Mouse (Mus musculus): Measurements from ENCODE around the gene Cltrn. TPM values are rescaled to one million over a fixed set of nuclear protein-coding genes. Genes with fewer than 3 reads are reported as not detected.
A peak's percentile ranks its signal among the peaks of the same experiment; 100 is the strongest.

The Cltrn gene
- total and polyA plus RNA-seq, 3 experiments: 0.12 to 0.13 TPM; not detected in 1

DNA sequence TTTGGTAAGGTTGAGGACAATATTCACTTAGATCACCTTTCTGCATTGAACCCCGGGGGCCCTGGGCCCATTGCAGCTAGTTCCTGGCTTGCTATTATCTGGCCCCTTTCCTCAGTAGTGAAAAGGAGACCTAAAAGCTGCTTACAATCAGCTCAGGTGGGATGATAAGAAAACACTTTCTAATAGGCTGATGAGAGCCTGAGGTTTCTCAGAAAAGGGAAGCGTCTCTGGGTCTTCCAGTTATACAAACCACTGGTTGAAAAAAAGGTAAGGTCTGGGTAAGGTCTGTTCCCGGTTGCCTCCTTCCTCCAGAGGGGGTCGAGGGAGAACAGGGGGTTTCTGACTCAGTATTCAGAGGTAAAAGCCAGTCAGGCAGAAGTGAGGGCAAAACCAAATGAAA lies 29.6 kb upstream of the Cltrn start (continued):
- TF ChIP-seq TCF12 (IDR thresholded peaks at IDR 0.05; ENCODE audit: low read depth, low read length) (peak; percentile 59), KAT2A (conservative IDR thresholded peaks at IDR 0.05; ENCODE audit: low read depth, low read length) (no peak), HCFC1 (IDR thresholded peaks at IDR 0.05; ENCODE audit: low read depth, low read length) (0 out of 2 replicates have a peak, but pooled peaks have one; percentile 8), ZNF384 (IDR thresholded peaks at IDR 0.05; ENCODE audit: low read depth, low read length) (peak; percentile 82), MAX (IDR thresholded peaks at IDR 0.05; ENCODE audit: low read length) (no peak), MYB (IDR thresholded peaks at IDR 0.05; ENCODE audit: low read depth, low read length) (no peak), USF2 (IDR thresholded peaks at IDR 0.05; ENCODE audit: borderline replicate concordance in 1 of 2, insufficient read depth in 1 of 2, low read depth in 1 of 2, low read length in 2 of 2) (no peak), CHD1 (IDR thresholded peaks at IDR 0.05; ENCODE audit: low read depth, low read length) (no peak), MXI1 (IDR thresholded peaks at IDR 0.05; ENCODE audit: low read depth, low read length) (no peak), GABPA (IDR thresholded peaks at IDR 0.05; ENCODE audit: low read depth, low read length) (no peak), ELF1 (IDR thresholded peaks at IDR 0.05; ENCODE audit: low read depth, low read length) (no peak), CTCF (IDR thresholded peaks at IDR 0.05 in 2 of 3, conservative IDR thresholded peaks at IDR 0.05 in 1 of 3; ENCODE audit: control insufficient read depth in 1 of 3, insufficient read depth in 1 of 3, low read depth in 2 of 3, low read length in 3 of 3, poor library complexity in 1 of 3, severe bottlenecking in 1 of 3) (no peak), UBTF (IDR thresholded peaks at IDR 0.05; ENCODE audit: borderline replicate concordance, insufficient read depth, low read depth, low read length) (no peak)

DNA sequence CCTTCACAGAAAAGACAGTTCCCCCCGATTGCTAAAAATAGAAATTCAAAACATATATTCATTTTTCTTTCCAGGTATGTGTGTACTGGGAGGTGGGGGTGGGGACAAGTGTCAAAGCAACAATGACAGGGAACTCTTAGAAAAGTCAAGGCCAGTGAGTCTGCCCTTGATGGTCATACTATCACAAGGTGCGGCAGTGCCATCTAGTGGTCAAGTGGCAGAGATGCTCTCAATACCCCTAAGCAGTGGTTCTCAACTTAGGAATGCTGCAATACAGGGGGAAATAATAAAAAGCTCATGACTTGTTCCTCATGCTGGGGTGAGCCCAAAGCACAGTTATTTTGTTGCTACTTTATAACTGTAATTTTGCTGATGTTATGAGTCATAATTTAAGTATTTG lies 22.4 kb upstream of the Cltrn start:
- H3K27me3 ChIP-seq (ENCODE audit: control insufficient read depth in 1 of 2, insufficient read depth in 2 of 2, low read length in 2 of 2): no peaks in the 10 kb centered on the region
- no peak overlapping the region for H3K4me3 ChIP-seq (ENCODE audit: control insufficient read depth in 1 of 2, insufficient read depth in 1 of 2, low read depth in 2 of 2, low read length in 2 of 2)
- H3K79me2 ChIP-seq (ENCODE audit: control insufficient read depth, insufficient read depth, low read length, poor library complexity): no peaks in the 10 kb centered on the region
- H3K27ac ChIP-seq (ENCODE audit: control insufficient read depth, low read depth, low read length): no peak overlapping the region
- no peaks in the 10 kb centered on the region for H3K4me1 ChIP-seq (ENCODE audit: control insufficient read depth in 1 of 2, insufficient read depth in 2 of 2, low read length in 2 of 2)
- TF ChIP-seq NELFE (IDR thresholded peaks at IDR 0.05; ENCODE audit: low read depth, low read length): no peak
- TF ChIP-seq CTCF (IDR thresholded peaks at IDR 0.05 in 2 of 3, conservative IDR thresholded peaks at IDR 0.05 in 1 of 3; ENCODE audit: control insufficient read depth in 1 of 3, insufficient read depth in 1 of 3, low read depth in 2 of 3, low read length in 3 of 3, poor library complexity in 1 of 3, severe bottlenecking in 1 of 3): peak; percentile 87 to 95 (median 90)
- TF ChIP-seq SMC3 (IDR thresholded peaks at IDR 0.05; ENCODE audit: low read depth, low read length): peak; percentile 95
- 0 out of 2 replicates have a peak, but pooled peaks have one; percentile 12 for TF ChIP-seq GATA1 (IDR thresholded peaks at IDR 0.05; ENCODE audit: low read depth, low read length)
- 0 out of 2 replicates have a peak, but pooled peaks have one; percentile 52 for TF ChIP-seq SIN3A (IDR thresholded peaks at IDR 0.05; ENCODE audit: low read length)
- TF ChIP-seq MYC (IDR thresholded peaks at IDR 0.05; ENCODE audit: low read depth, low read length): no peak
- peak; percentile 98 for TF ChIP-seq RAD21 (IDR thresholded peaks at IDR 0.05; ENCODE audit: low read depth, low read length)
- TF ChIP-seq ZC3H11A (IDR thresholded peaks at IDR 0.05; ENCODE audit: low read depth, low read length): peak; percentile 95
- H3K9me3 ChIP-seq (replicated peaks; ENCODE audit: insufficient read depth, low read length): no peaks in the 10 kb centered on the region
- DNase-seq (ENCODE audit: low read depth, low spot score): peak; percentile 93
- no peak overlapping the region for H3K9ac ChIP-seq (ENCODE audit: control insufficient read depth, low read depth, low read length, poor library complexity, severe bottlenecking)
- peaks cover 0 to 2% of the 10 kb centered on the region in 2 experiments; a peak in 1 of 4 replicates for H3K36me3 ChIP-seq (ENCODE audit: control insufficient read depth in 1 of 2, insufficient read depth in 2 of 2, low read length in 2 of 2)
